Mouse (Mus musculus) embryonic fibroblast, embryonic 13.5 days (primary cell): ENCODE measurements around the gene Rab28.

ENCODE experiments used
- CTCF ChIP-seq: IDR thresholded peaks from 2 replicates; pipeline ENCODE4 v1.5.1; 2011; ENCODE audit warnings: mild to moderate bottlenecking, control low read depth, low read length, moderate library complexity, borderline replicate concordance; ENCODE audit not compliant: insufficient read depth
- POLR2A ChIP-seq: IDR thresholded peaks from 2 replicates; pipeline ENCODE4 v1.6.1; 2011; ENCODE audit warnings: low read depth, mild to moderate bottlenecking, control low read depth, low read length, moderate library complexity

DNA sequence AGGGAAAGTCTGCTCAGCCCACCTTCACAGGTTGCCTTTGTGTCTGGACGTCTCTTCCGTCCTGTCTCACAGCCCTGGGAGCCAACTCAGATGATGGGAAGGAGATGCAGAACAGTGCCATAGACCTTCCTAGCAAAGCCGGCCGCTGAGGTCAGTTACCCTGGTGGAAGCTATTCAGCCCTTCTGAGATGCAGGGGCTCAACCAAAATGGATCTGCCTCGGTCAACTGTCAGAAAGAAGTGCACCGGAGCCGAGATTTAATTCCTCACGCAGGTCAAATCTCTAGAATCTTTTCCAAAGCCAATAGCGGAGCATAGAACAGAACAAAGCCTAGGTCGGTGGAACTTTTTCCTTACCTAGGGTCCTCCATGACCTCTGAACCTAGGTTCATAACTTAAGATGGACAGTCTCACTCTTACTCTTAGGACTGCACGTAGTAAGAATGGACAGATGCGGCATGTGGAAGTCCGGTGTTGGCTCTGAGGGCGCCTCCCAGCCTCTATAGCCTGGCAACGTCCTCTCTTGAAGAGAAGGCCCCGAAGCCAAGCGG, 46.3 kb upstream of the Rab28 start:
- TF ChIP-seq CTCF (no peak), POLR2A (no peak)
